Comparison of ENCODE assay signal across 8 mouse cellular contexts in genomic region chr15:4026831-4027584, GRCm38 (mm10). TPM values are rescaled to one million over a fixed set of nuclear protein-coding genes. Genes with fewer than 3 reads are reported as not detected.
DNase-seq lines count a peak whose midpoint lies in the region; ATAC-seq and TF ChIP-seq lines count a peak whose summit lies in the region.

No protein-coding gene starts in this region.

- H3K27me3 ChIP-seq in embryonic facial prominence, embryonic 15.5 days = no peaks in the 10 kb centered on the region
- no peaks in the 10 kb centered on the region for H3K27me3 ChIP-seq in limb, embryonic 14.5 days (ENCODE audit: control insufficient read depth, insufficient read depth, low read length)
- H3K27me3 ChIP-seq in midbrain, embryonic 16.5 days (ENCODE audit: control insufficient read depth, insufficient read depth, low read depth, low read length) = no peaks in the 10 kb centered on the region
- no peaks in the 10 kb centered on the region for H3K27me3 ChIP-seq in spleen, adult 2 months (ENCODE audit: control insufficient read depth, insufficient read depth, low read length)

- H3K36me3 ChIP-seq in embryonic facial prominence, embryonic 15.5 days = no peaks in the 10 kb centered on the region
- no peaks in the 10 kb centered on the region for H3K36me3 ChIP-seq in limb, embryonic 14.5 days (ENCODE audit: control insufficient read depth, insufficient read depth, low read length)
- no peaks in the 10 kb centered on the region for H3K36me3 ChIP-seq in midbrain, embryonic 16.5 days (ENCODE audit: control insufficient read depth, insufficient read depth, low read length)
- no peaks in the 10 kb centered on the region for H3K36me3 ChIP-seq in spleen, adult 2 months (ENCODE audit: control insufficient read depth, insufficient read depth, low read length)

- H3K4me2 ChIP-seq in embryonic facial prominence, embryonic 15.5 days (replicated peaks) = peak overlapping the region; percentile 64
- peak overlapping the region; percentile 67 for H3K4me2 ChIP-seq in limb, embryonic 14.5 days (replicated peaks; ENCODE audit: low read depth, low read length, severe bottlenecking)
- H3K4me2 ChIP-seq in midbrain, embryonic 16.5 days (ENCODE audit: low read length) = peak overlapping the region; percentile 83

- DNase-seq in 416B (ENCODE audit: low read depth) = peak; percentile 89
- peak; percentile 91 to 93 for DNase-seq in heart, adult 9 months (ENCODE audit: low spot score in 2 of 2)
- peak; percentile 83 for DNase-seq in kidney, adult 9 months
- DNase-seq in limb, embryonic 14.5 days (ENCODE audit: low spot score) = peak; percentile 93
- DNase-seq in spleen, adult 2 months (ENCODE audit: low read depth in 1 of 2, low spot score in 2 of 2) = peak; percentile 51 to 81

- under 1% methylated on average over 65 of the region's 65 CpGs for WGBS in bone marrow, adult 2 months
- under 1% methylated on average over 65 of the region's 65 CpGs for WGBS in embryonic facial prominence, embryonic 15.5 days
- WGBS in limb, embryonic 14.5 days = 2% methylated on average over 52 of the region's 65 CpGs
- WGBS in midbrain, embryonic 16.5 days = under 1% methylated on average over 65 of the region's 65 CpGs
- WGBS in spleen, adult 2 months = under 1% methylated on average over 65 of the region's 65 CpGs

- peak; percentile 30; the same call in 1 of the 2 replicates for TF ChIP-seq POLR2A in bone marrow, adult 2 months (IDR thresholded peaks at IDR 0.05; ENCODE audit: borderline replicate concordance, control insufficient read depth, low read depth, low read length)
- peak; percentile 55; the same call in 1 of the 2 replicates for TF ChIP-seq POLR2A in limb, embryonic 14.5 days (IDR thresholded peaks at IDR 0.05; ENCODE audit: borderline replicate concordance, extremely low read depth, insufficient read depth, insufficient read length)
- TF ChIP-seq POLR2A in spleen, adult 2 months (IDR thresholded peaks at IDR 0.05; ENCODE audit: low read depth, low read length) = peak; percentile 21; the same call in 1 of the 2 replicates

- peak; percentile 88 for ATAC-seq in embryonic facial prominence, embryonic 15.5 days (ENCODE audit: insufficient number of reproducible peaks, low FRiP score, low TSS enrichment, low read depth)
- ATAC-seq in limb, embryonic 14.5 days (ENCODE audit: low FRiP score, low read depth) = peak; percentile 86
- ATAC-seq in midbrain, embryonic 16.5 days = peak; percentile 87

- peak overlapping the region; percentile 76 for H3K9ac ChIP-seq in embryonic facial prominence, embryonic 15.5 days
- H3K9ac ChIP-seq in limb, embryonic 14.5 days (ENCODE audit: low read depth, low read length, severe bottlenecking) = peak overlapping the region; percentile 80
- peak overlapping the region; percentile 94 for H3K9ac ChIP-seq in midbrain, embryonic 16.5 days (ENCODE audit: low read depth, low read length)

- peak overlapping the region; percentile 87 for H3K27ac ChIP-seq in bone marrow, adult 2 months (ENCODE audit: control insufficient read depth, insufficient read depth, low read depth, low read length, poor library complexity)
- peak overlapping the region; percentile 99 for H3K27ac ChIP-seq in embryonic facial prominence, embryonic 15.5 days (replicated peaks)
- peak overlapping the region; percentile 96 for H3K27ac ChIP-seq in limb, embryonic 14.5 days (replicated peaks; ENCODE audit: low read depth, low read length)
- peak overlapping the region; percentile 98 for H3K27ac ChIP-seq in midbrain, embryonic 16.5 days (ENCODE audit: low read length)
- H3K27ac ChIP-seq in spleen, adult 2 months (ENCODE audit: insufficient read depth, low read length) = peak overlapping the region; percentile 86

- no peaks in the 10 kb centered on the region; the same call in 1 of the 2 replicates for H3K4me1 ChIP-seq in bone marrow, adult 2 months (ENCODE audit: control insufficient read depth, insufficient read depth, low read length)
- H3K4me1 ChIP-seq in embryonic facial prominence, embryonic 15.5 days = peaks cover 22% of the 10 kb centered on the region
- peaks cover 11% of the 10 kb centered on the region for H3K4me1 ChIP-seq in limb, embryonic 14.5 days (ENCODE audit: control insufficient read depth, insufficient read depth, low read length)
- peaks cover 17% of the 10 kb centered on the region for H3K4me1 ChIP-seq in midbrain, embryonic 16.5 days (ENCODE audit: control insufficient read depth, insufficient read depth, low read length)
- peaks cover 4% of the 10 kb centered on the region; the same call in 1 of the 2 replicates for H3K4me1 ChIP-seq in spleen, adult 2 months (ENCODE audit: control insufficient read depth, insufficient read depth, insufficient read length)

- no peak for TF ChIP-seq CTCF in bone marrow, adult 2 months (IDR thresholded peaks at IDR 0.05; ENCODE audit: control insufficient read depth, insufficient read depth, low read length)
- no peak for TF ChIP-seq CTCF in spleen, adult 2 months (IDR thresholded peaks at IDR 0.05; ENCODE audit: extremely low read depth, insufficient read depth, insufficient read length, insufficient replicate concordance)

- peak overlapping the region; percentile 75 for H3K4me3 ChIP-seq in bone marrow, adult 2 months (replicated peaks; ENCODE audit: control insufficient read depth, low read depth, low read length)
- H3K4me3 ChIP-seq in embryonic facial prominence, embryonic 15.5 days (replicated peaks) = peak overlapping the region; percentile 66
- peak overlapping the region; percentile 88 for H3K4me3 ChIP-seq in limb, embryonic 14.5 days (replicated peaks; ENCODE audit: low read length)
- H3K4me3 ChIP-seq in midbrain, embryonic 16.5 days (ENCODE audit: low read depth, low read length) = peak overlapping the region; percentile 77
- peak overlapping the region; percentile 87 for H3K4me3 ChIP-seq in spleen, adult 2 months (ENCODE audit: extremely low read depth, insufficient read depth, insufficient read length)

- no peaks in the 10 kb centered on the region for H3K9me3 ChIP-seq in embryonic facial prominence, embryonic 15.5 days (replicated peaks)
- no peaks in the 10 kb centered on the region for H3K9me3 ChIP-seq in limb, embryonic 14.5 days (ENCODE audit: control insufficient read depth, low read length)
- no peaks in the 10 kb centered on the region for H3K9me3 ChIP-seq in midbrain, embryonic 16.5 days (replicated peaks; ENCODE audit: control insufficient read depth, low read length, poor library complexity, severe bottlenecking)

RNA-seq across cellular contexts. Expression of gene Oxct1, which starts 0.8 kb away (rescaled TPM):
- polyA plus RNA-seq in bone marrow, adult 2 months (2011; ENCODE audit: insufficient read depth, insufficient read length, low replicate concordance, missing spikeins) = 12.6 and 31.6 TPM in 2 replicates
- 235 and 238 TPM in 2 replicates for polyA plus RNA-seq in embryonic facial prominence, embryonic 15.5 days (2015; fragmentation: Nextera tagmentation; extraction: Ambion mirVana)
- polyA plus RNA-seq in limb, embryonic 14.5 days (2012; rRNA removed) = 58.6 and 75.4 TPM in 2 replicates
- 252 and 255 TPM in 2 replicates for polyA plus RNA-seq in limb, embryonic 14.5 days (2014; fragmentation: Nextera tagmentation; extraction: Ambion mirVana)
- 385 and 432 TPM in 2 replicates for polyA plus RNA-seq in midbrain, embryonic 16.5 days (2015; fragmentation: Nextera tagmentation; extraction: Ambion mirVana)
- 17.4 and 17.9 TPM in 2 replicates for polyA plus RNA-seq in spleen, adult 2 months (2012; rRNA removed)

RNA-seq across cellular contexts. Expression of gene AW549877, which starts 31.5 kb away (rescaled TPM):
- polyA plus RNA-seq in bone marrow, adult 2 months (2011; ENCODE audit: insufficient read depth, insufficient read length, low replicate concordance, missing spikeins) = 4.2 and 12.3 TPM in 2 replicates
- polyA plus RNA-seq in embryonic facial prominence, embryonic 15.5 days (2015; fragmentation: Nextera tagmentation; extraction: Ambion mirVana) = 28.6 and 30.5 TPM in 2 replicates
- 59.9 and 81.1 TPM in 2 replicates for polyA plus RNA-seq in limb, embryonic 14.5 days (2012; rRNA removed)
- polyA plus RNA-seq in limb, embryonic 14.5 days (2014; fragmentation: Nextera tagmentation; extraction: Ambion mirVana) = 46.3 and 47.0 TPM in 2 replicates
- polyA plus RNA-seq in midbrain, embryonic 16.5 days (2015; fragmentation: Nextera tagmentation; extraction: Ambion mirVana) = 44.2 and 45.3 TPM in 2 replicates
- 6.1 and 6.3 TPM in 2 replicates for polyA plus RNA-seq in spleen, adult 2 months (2012; rRNA removed)

RNA-seq across cellular contexts. Expression of gene Fbxo4, which starts 47.6 kb away (rescaled TPM):
- 8.3 and 15.6 TPM in 2 replicates for polyA plus RNA-seq in bone marrow, adult 2 months (2011; ENCODE audit: insufficient read depth, insufficient read length, low replicate concordance, missing spikeins)
- polyA plus RNA-seq in embryonic facial prominence, embryonic 15.5 days (2015; fragmentation: Nextera tagmentation; extraction: Ambion mirVana) = 12.0 and 12.6 TPM in 2 replicates
- polyA plus RNA-seq in limb, embryonic 14.5 days (2012; rRNA removed) = 9.5 and 11.2 TPM in 2 replicates
- 12.5 and 13.0 TPM in 2 replicates for polyA plus RNA-seq in limb, embryonic 14.5 days (2014; fragmentation: Nextera tagmentation; extraction: Ambion mirVana)
- 7.5 and 9.5 TPM in 2 replicates for polyA plus RNA-seq in midbrain, embryonic 16.5 days (2015; fragmentation: Nextera tagmentation; extraction: Ambion mirVana)
- polyA plus RNA-seq in spleen, adult 2 months (2012; rRNA removed) = 5.9 and 6.8 TPM in 2 replicates

Comparison
In these comparisons a context has a peak if more than half of its experiments do, and no peak if none do; other contexts are left out.
1. Peak in every context shown above with its lines: DNase-seq, ATAC-seq, H3K4me3 ChIP-seq and H3K27ac ChIP-seq.